Mouse (Mus musculus) left cerebral cortex, adult 18-20 months (tissue): ENCODE measurements around the gene Mamstr. TPM values are rescaled to one million over a fixed set of nuclear protein-coding genes. Genes with fewer than 3 reads are reported as not detected.
A peak's percentile ranks its signal among the peaks of the same experiment; 100 is the strongest.

Experiments used
- DNase-seq, 2 experiments: peaks; one replicate each; pipeline ENCODE4 v3.0.0; 2021 to 2022; ENCODE audit warnings: low spot score in 2 of 2, mixed read lengths in 1 of 2
- long read RNA-seq, 2 experiments: library from polyadenylated mRNA; stranded (forward); transcript quantifications; one replicate each; pipeline ENCODE4 v2.0.0; 2021
- total RNA-seq, 2 experiments: library from RNA; stranded (reverse); gene quantifications; 2 replicates each; pipeline ENCODE4 v1.2.3; 2021

Gene Mamstr
- total RNA-seq, result 1 to 10 TPM; 2.0 to 2.6 TPM
- long read RNA-seq, experiment 1, partial matches to known transcripts, result 2 of 2 reads
- long read RNA-seq, experiment 1, other reads (novel, unspliced or antisense), result 0 of 2 reads
- long read RNA-seq, experiment 2, partial matches to known transcripts, result 2 of 3 reads
- long read RNA-seq, experiment 2, other reads (novel, unspliced or antisense), result 1 of 3 reads

- no peak for DNase-seq
Measured at GRCm38 (mm10) chr7:45639561-45640027, at the start of gene Mamstr. Mamstr (plus strand) TSS chr7:45639977.

GRCm38 (mm10) chr7:45590874-45591273 is 48.9 kb upstream of the Mamstr start:
- no peak for DNase-seq

- DNase-seq, result no peak
Measured at GRCm38 (mm10) chr7:45591880-45592279, 47.9 kb upstream of the Mamstr start.

GRCm38 (mm10) chr7:45593118-45593815 is 46.5 kb upstream of the Mamstr start:
- DNase-seq, result peak; percentile 76 to 78

- no peak for DNase-seq
Measured at GRCm38 (mm10) chr7:45595176-45595575, 44.6 kb upstream of the Mamstr start.

- no peak for DNase-seq
Measured at GRCm38 (mm10) chr7:45596107-45596506, 43.7 kb upstream of the Mamstr start.

GRCm38 (mm10) chr7:45597013-45597412 is 42.8 kb upstream of the Mamstr start:
- no peak for DNase-seq

GRCm38 (mm10) chr7:45597527-45597926 is 42.2 kb upstream of the Mamstr start:
- DNase-seq, result no peak

GRCm38 (mm10) chr7:45598960-45599879 is 40.6 kb upstream of the Mamstr start:
- DNase-seq, result no peak

GRCm38 (mm10) chr7:45605704-45606289 is 34.0 kb upstream of the Mamstr start:
- DNase-seq, result no peak

- no peak for DNase-seq
Measured at GRCm38 (mm10) chr7:45609511-45609910, 30.3 kb upstream of the Mamstr start.

GRCm38 (mm10) chr7:45616277-45616676 is 23.5 kb upstream of the Mamstr start:
- DNase-seq, result no peak

- DNase-seq, result peak in 1 of 2 experiments; percentile 17
Measured at GRCm38 (mm10) chr7:45617042-45617695, 22.6 kb upstream of the Mamstr start, which contains the start of gene Fut1. Fut1 (plus strand) TSS chr7:45617289.

GRCm38 (mm10) chr7:45618316-45618715 is 21.5 kb upstream of the Mamstr start:
- no peak for DNase-seq

GRCm38 (mm10) chr7:45619592-45619991 is 20.2 kb upstream of the Mamstr start:
- no peak for DNase-seq

GRCm38 (mm10) chr7:45621443-45621842 is 18.3 kb upstream of the Mamstr start, which contains the start of gene Izumo1:
Izumo1 (plus strand) TSS chr7:45621811.
- DNase-seq, result no peak

GRCm38 (mm10) chr7:45623507-45623906 is 16.3 kb upstream of the Mamstr start:
- DNase-seq, result no peak

- no peak for DNase-seq
Measured at GRCm38 (mm10) chr7:45624718-45625117, 15.1 kb upstream of the Mamstr start.

GRCm38 (mm10) chr7:45625481-45625880 is 14.3 kb upstream of the Mamstr start:
- no peak for DNase-seq

- DNase-seq, result no peak
Measured at GRCm38 (mm10) chr7:45626571-45627076, 13.2 kb upstream of the Mamstr start.
